Mouse (Mus musculus) yolk sac, embryonic 10.5 days (tissue): ENCODE data around the gene Creb3l2.

Experiments
- DNase-seq: peaks from one replicate; pipeline ENCODE4 v3.0.0-alpha.2; 2017; ENCODE audit warnings: low spot score

Creb3l2 gene

DNA sequence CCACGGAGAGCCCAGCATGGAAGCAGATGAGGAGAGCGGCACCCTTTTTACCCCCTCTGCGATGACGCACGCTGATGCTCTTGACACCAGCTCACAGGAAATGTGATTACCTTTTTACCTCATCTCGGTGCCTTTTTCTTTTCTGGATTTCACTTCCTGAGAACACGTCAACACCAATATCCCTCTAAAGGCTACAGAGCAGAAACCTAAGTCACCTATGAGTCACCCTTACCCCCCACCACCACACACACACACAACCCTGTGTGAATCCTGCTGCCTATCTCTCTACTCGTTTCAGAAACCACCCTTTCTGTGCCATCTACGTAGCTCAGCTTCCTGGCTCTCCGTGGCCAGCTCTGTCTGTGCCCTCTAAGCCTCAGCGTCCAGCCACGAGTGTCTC, 71.4 kb downstream of the Creb3l2 start:
- no peak for DNase-seq

- no peak for DNase-seq
Observed at GRCm38 (mm10) chr6:37369750-37370149, 72.2 kb downstream of the Creb3l2 start.

GRCm38 (mm10) chr6:37368281-37368680, 73.7 kb downstream of the Creb3l2 start:
- peak; percentile 66 for DNase-seq

- DNase-seq = no peak
Observed at GRCm38 (mm10) chr6:37366991-37367390, 75.0 kb downstream of the Creb3l2 start.

- DNase-seq = no peak
Observed at GRCm38 (mm10) chr6:37365179-37365578, 76.8 kb downstream of the Creb3l2 start.

GRCm38 (mm10) chr6:37364361-37364760, 77.6 kb downstream of the Creb3l2 start:
- DNase-seq = no peak

GRCm38 (mm10) chr6:37360813-37361385, 81.0 kb downstream of the Creb3l2 start:
- no peak for DNase-seq

DNA sequence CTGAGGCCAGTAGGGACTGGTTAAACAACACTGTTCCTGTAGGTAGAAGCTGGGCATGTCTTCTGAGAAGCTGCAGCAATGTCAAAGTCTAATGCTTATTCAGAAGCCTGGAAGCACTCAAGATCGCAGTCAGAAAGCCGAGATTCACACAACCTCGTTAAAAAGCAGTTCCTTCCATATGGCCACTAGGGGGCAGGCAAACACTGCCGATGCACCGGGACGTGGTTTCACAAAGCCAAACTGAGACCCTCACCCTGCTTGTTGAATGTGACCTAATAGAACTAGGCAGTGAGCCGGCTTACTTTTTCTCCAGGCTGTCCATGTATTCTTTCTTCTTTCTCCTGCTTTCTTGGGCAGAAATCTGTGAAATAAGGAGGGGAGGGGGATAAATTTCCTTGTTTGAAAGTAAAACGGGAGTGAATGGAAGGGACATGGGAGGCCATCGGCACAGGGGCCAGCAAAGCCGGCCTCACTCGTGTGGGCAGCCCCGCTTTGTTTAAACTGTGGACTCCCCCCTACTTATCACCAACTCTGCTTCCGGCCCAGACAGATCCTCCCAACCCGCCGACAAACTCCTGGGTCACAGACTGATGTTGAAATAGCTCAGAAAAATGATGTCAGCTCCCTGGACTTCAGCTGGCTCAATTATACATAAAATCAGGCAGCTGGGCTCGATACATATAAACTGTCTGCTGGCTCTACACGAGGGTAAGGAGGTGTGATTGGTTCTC, 87.3 kb downstream of the Creb3l2 start:
- peak; percentile 77 for DNase-seq

- DNase-seq = no peak
Observed at GRCm38 (mm10) chr6:37353616-37354015, 88.3 kb downstream of the Creb3l2 start.

DNA sequence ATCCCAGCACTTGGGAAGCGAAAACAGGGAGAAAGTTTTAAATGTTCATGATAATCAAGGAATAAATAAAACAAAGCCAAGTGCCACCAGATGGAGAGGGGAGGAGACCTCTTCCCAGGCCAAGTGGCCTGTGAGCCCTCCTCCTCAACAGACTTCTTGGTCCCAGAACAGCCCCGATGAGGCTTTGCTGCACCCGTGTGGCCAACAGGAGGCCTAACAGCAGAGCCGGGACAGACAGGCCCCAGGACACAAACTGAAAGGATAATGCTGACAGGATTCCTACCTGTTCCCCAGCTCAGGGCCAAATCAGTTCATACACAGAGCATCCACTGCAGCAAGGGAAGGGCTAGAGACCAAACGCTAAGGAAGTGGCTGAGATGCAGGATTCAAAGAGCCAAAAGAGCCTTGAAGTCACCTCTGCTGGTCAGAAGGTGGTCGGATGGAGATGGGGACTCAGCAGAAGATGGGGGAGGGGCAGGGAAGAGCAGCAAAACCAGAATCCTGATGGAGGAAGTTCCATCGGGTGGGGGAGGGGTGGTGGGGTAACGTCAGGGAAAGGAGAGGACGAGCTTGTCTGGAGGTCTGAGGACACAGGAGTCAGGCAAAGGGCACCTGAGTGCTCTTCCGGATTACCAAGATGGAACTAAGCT, 90.1 kb downstream of the Creb3l2 start:
- DNase-seq = peak; percentile 48

DNA sequence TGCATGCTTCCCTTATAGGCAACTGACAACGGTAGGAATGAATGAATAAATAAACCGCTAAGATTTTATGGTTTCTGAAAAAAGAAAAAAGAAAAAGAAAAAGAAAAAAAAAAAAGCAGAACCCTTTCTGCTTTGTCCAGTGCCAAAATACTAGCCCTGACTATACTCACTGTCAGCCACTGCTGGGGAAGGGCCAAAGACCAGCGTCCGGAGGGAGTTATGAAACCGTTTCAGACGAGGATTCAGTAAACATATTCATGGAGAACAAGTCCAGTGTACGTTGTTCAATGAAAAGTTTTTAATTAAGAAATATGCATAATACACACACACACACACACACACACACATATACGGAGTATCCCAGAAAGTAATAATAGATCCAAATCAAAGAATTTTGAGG, 91.6 kb downstream of the Creb3l2 start:
- DNase-seq = no peak

- DNase-seq = no peak
Observed at GRCm38 (mm10) chr6:37347606-37348005, 94.3 kb downstream of the Creb3l2 start.

DNA sequence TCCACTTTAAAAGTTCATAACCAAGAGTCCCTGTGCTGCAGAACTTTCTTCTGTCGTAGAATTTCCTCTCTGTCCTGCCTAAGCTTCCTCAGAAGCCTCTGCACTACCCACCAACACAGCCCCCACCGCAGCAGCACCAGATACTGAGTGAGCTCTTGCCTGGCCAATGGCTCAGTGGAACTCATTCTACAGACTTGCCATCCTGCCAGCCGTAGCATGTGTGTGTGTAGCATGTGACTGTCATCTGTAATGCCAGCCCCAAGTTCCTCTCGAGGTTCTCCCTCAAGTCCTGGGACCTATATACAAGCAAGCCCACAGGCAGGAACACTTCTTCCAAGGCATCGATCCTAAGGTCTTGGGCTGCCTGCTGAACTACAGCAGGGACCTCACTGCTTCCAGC, 103.9 kb downstream of the Creb3l2 start:
- no peak for DNase-seq

DNA sequence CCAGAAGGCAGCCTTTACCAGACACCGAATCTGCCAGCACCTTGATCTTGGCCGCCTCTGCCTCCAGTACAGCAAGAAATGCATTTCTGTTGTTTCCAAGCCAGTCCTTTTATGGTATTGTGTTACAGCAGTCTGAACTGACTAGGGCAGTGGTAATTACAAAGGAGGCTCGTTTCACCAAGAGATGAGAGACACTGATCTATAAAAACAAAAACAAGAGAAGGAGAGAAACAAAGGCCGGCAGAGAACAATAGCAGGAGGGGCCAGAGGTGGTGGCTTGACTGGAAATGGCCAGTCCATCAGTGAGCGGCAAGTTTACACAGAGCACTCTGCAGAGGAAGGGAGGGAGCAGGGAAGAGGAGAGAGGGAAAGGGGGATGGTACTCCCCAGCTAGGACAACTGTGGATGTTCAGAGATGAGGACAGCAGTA, 105.1 kb downstream of the Creb3l2 start:
- DNase-seq = no peak

- no peak for DNase-seq
Observed at GRCm38 (mm10) chr6:37336381-37336780, 105.6 kb downstream of the Creb3l2 start.

DNA sequence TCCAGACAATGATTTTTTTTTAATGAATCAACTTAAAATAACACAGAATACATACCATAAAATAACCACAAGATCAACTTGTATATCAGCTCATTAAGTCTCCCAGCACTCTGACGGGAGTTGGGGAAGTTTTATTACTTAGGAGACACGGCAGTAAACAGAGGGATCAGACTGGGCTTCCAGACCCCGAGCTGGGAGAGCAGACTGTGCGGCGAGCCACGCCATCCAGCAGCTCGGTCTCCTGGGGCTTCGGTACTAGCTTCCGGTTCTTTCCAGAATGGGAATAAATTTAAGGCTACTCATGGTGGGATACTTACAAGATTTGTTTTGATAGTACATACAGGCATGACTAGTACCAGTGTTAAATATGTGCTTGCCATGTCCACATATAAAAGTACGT, 109.1 kb downstream of the Creb3l2 start:
- DNase-seq = no peak

- DNase-seq = no peak
Observed at GRCm38 (mm10) chr6:37329901-37330864, 111.8 kb downstream of the Creb3l2 start.

DNA sequence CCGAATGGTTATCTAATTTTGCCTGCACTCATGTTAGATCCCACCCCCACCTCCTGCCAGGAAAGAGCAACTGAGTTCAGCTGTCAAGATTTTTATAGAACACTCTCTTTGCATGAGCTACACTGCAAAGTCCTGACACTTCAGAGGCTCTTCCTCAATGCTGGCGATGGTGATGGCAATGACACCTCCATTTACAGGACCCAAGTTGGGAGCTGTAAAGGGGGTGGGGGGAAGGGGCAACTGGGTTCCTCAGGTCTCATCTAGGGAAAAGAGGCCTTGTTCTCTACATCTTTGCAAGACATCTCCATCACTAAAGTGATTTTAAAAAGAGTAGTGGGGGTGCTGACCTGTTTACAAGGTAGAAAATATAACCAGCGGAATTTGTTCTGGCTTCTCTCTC, 112.6 kb downstream of the Creb3l2 start:
- DNase-seq = no peak

DNA sequence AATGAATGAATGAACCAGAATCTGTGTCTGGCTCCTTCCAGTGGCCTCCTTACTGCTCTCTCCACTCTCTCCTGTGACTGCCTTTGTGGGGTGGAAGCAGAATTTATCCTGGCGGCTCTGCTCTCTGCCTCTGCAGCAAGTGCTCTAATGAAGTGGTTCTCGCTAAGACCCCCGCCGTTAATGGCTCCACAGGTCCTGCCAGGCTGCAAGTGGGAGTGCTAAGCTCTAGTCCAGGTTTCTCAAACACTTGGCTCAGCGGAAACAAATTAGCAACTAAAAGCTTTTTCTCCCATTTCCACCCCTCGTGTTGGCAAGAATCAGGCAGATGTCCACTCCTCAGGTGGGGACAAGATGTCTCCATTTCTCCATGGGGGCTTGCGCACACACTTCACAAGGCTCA, 113.3 kb downstream of the Creb3l2 start:
- no peak for DNase-seq

DNA sequence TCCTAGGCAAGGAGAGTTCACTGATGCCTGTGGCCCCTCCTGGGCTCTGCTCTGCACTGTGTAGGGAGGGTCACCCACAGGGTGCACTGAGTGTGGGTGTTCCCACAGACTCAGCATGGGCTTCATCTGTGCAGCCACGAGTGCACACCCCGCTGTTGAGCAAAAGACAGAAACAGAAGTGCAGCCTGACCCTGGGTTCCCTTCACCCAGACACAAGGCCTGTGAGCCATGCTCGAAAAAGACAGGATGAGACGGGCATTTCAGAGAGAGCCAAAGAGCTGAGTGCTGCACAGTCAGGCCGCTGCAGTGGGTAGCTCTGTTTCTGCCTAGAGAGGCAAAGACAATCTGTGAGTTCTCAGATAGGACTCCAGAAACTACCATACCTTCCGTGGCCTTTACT, 114.4 kb downstream of the Creb3l2 start:
- no peak for DNase-seq

DNA sequence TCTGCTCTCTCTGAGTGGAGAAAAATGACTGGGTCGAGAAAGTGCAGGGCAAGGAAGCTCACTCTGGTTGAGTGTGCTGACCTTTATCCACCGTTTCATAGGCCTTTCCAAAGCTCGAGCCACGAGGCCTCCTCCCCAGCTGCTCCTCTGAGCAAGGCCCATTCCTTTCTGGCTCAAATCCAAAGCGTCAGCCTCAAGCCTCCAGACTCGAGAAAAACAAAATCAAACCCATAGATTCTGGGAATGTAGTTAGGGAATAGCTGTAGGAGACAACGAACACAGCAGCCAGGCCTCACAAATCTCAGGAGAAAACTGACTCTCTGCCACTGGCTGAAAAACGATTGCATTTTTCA, 115.4 kb downstream of the Creb3l2 start:
- peak; percentile 19 for DNase-seq

DNA sequence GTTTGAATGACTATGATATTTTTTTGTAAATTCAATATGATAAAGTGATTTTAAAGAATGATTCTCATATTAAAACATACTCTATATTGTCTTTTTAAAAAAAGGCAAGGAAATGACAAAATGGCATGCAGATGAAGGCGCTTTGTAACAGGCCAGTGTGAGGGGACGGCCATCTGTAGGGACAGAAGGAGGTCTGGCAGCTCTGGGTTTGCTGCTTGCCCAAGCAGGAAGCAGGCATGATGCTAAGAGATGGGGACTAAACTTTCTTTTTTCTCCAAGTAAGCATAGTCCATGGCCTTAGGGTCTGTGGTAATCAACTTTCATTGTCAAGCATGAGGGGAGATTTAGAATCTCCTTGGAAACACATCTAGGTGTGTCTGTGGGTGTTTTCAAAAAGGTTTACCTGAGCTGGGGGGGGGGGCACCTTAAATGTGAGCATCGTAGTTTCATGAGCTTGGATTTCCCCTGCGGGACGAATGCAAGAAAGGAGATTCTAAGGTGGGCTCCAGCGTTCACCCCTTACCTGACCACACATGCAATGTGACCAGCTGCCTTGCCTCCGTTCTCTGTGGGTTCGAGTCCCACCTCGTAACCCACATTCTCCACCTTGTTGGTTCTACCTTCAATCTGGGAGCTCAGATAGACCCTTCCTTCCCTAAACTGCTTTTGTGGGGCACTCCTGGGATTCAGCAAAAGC, 115.9 kb downstream of the Creb3l2 start:
- DNase-seq = no peak
